Mouse (Mus musculus): ENCODE measurements around the gene Capza1.

DNA sequence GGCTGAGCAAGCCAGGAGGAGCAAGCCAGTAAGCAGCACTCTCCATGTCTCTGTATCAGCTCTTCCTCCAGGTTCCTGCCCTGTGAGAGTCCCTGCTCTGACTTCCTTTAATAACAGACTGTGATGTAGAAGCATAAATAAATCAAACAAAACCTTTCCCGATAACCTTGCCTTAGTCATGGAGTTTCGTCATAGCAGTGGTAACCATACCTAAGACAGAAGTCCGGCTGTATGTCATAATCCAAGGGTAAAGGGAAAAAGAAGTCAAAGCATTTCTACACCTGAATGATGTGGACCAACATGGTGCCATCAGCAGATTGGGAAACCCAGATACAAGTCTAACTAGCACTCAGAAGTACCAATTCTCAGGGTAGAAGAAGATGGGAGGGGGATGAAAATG, 28.5 kb downstream of the Capza1 start:
- TF ChIP-seq CTCF (IDR thresholded peaks at IDR 0.05; ENCODE audit: low read depth): no peak
- TF ChIP-seq EP300 (IDR thresholded peaks at IDR 0.05; ENCODE audit: low read depth): no peak
